24 mouse cellular contexts compared by ENCODE assay signal in genomic region chr9:64623361-64623760, GRCm38 (mm10).
"Had no signal": no experiment of that assay in that cellular context is flagged by ENCODE, and none has a peak within 500 bp of the region (broad histone marks: within the 10 kb centered on the region; RNA-seq: fewer than 3 reads in every experiment).

No protein-coding gene starts in this region.

- H3K27ac ChIP-seq: kidney, embryonic 15.5 days; left cerebral cortex, adult 2 months; limb, embryonic 12.5 days; limb, embryonic 15.5 days; liver, embryonic 12.5 days; liver, embryonic 15.5 days; lung, embryonic 15.5 days; midbrain, embryonic 10.5 days; midbrain, embryonic 13.5 days; neural tube, embryonic 13.5 days had no signal

- H3K9ac ChIP-seq: kidney, embryonic 15.5 days; limb, embryonic 12.5 days; limb, embryonic 15.5 days; liver, embryonic 12.5 days; liver, embryonic 15.5 days; lung, embryonic 15.5 days; midbrain, embryonic 13.5 days; neural tube, embryonic 13.5 days had no signal

- H3K4me2 ChIP-seq: kidney, embryonic 15.5 days; limb, embryonic 12.5 days; limb, embryonic 15.5 days; liver, embryonic 12.5 days; liver, embryonic 15.5 days; lung, embryonic 15.5 days; midbrain, embryonic 13.5 days; neural tube, embryonic 13.5 days had no signal

- H3K27me3 ChIP-seq: limb, embryonic 12.5 days; limb, embryonic 15.5 days; lung, embryonic 15.5 days; midbrain, embryonic 13.5 days; neural tube, embryonic 13.5 days had no signal

- ATAC-seq: liver, embryonic 12.5 days; midbrain, embryonic 13.5 days; midbrain, embryonic 16.5 days had no signal

- H3K4me1 ChIP-seq: limb, embryonic 12.5 days; limb, embryonic 15.5 days; liver, embryonic 12.5 days; liver, embryonic 15.5 days; lung, embryonic 15.5 days; megakaryocyte, embryonic 14.5 days had no signal

- H3K4me3 ChIP-seq: kidney, embryonic 15.5 days; left cerebral cortex, adult 2 months; limb, embryonic 12.5 days; limb, embryonic 15.5 days; liver, embryonic 12.5 days; liver, embryonic 15.5 days; lung, embryonic 15.5 days; megakaryocyte, embryonic 14.5 days; midbrain, embryonic 10.5 days; midbrain, embryonic 13.5 days; myocyte; neural tube, embryonic 13.5 days had no signal

- H3K9me3 ChIP-seq: kidney, embryonic 15.5 days; limb, embryonic 12.5 days; limb, embryonic 15.5 days; liver, embryonic 12.5 days; liver, embryonic 15.5 days; lung, embryonic 15.5 days; megakaryocyte, embryonic 14.5 days; midbrain, embryonic 10.5 days; midbrain, embryonic 13.5 days; neural tube, embryonic 13.5 days had no signal

- DNase-seq: kidney, postnatal 10 days; kidney, postnatal 36 days; layer of hippocampus, postnatal 36 days; lung, adult 18-20 months; lung, postnatal 10 days; lung, postnatal 36 days; right cerebral cortex, adult 18-20 months; right cerebral cortex, postnatal 14 days; right cerebral cortex, postnatal 4 days; thymus, adult 18-20 months; thymus, postnatal 36 days had no signal

- H3K36me3 ChIP-seq: kidney, embryonic 15.5 days; limb, embryonic 12.5 days; limb, embryonic 15.5 days; liver, embryonic 12.5 days; liver, embryonic 15.5 days; lung, embryonic 15.5 days; midbrain, embryonic 10.5 days; midbrain, embryonic 13.5 days; neural tube, embryonic 13.5 days had no signal
